Comparison of ENCODE assay signal across 11 mouse cellular contexts in the genomic region with DNA sequence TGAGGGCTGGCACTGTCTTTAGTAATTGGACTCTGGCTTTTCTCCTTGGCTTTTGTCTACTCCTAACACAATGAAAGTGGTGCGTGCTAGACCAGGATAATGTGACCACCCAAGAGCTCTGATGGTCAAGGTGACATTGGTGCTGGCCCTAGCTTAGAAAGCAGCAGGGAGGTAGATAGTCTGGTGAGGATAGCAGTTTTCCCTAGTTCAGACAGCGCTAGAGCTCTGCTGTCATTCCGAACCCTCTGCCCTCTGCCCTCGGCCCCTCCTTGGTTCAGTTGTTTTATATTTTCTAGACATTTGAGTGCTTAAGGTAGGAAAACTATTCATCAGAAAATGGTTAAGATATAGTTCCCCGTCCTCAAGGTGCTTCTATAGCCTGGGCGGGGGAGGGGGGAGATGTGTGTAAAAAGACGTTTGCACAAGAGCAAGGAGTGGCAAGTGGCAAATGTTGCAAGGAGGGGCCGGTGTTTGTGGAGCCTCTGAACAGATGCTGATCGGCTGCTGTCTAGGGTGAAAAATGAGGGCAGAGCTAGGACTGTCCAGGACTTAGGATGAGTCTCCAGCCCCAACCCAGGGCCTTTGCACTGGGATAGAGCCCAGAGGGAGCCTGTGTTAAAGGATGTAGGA. TPM values are rescaled to one million over a fixed set of nuclear protein-coding genes. Genes with fewer than 3 reads are reported as not detected.
DNase-seq lines count a peak whose midpoint lies in the region; ATAC-seq and TF ChIP-seq lines count a peak whose summit lies in the region.
"Had no signal": no experiment of that assay in that cellular context is flagged by ENCODE, and none has a peak within 500 bp of the region (broad histone marks: within the 10 kb centered on the region; RNA-seq: fewer than 3 reads in every experiment).

No protein-coding gene starts in this region.

- H3K27me3 ChIP-seq in midbrain, embryonic 14.5 days (ENCODE audit: control insufficient read depth, insufficient read depth, low read length): no peaks in the 10 kb centered on the region
- H3K27me3 ChIP-seq in midbrain, postnatal 0 days (ENCODE audit: insufficient read depth, low read length): no peaks in the 10 kb centered on the region
- H3K27me3 ChIP-seq in forebrain, embryonic 11.5 days (ENCODE audit: control insufficient read depth, insufficient read depth, low read length): no peaks in the 10 kb centered on the region
- H3K27me3 ChIP-seq in hindbrain, embryonic 13.5 days: no peaks in the 10 kb centered on the region
- H3K27me3 ChIP-seq in neural tube, embryonic 15.5 days (replicated peaks): no peaks in the 10 kb centered on the region

- H3K27ac ChIP-seq in midbrain, embryonic 14.5 days (replicated peaks; ENCODE audit: low read depth, low read length): 0 out of 2 replicates have a peak overlapping the region, but pooled peaks have one; percentile 15
- H3K27ac ChIP-seq in midbrain, postnatal 0 days (ENCODE audit: low read depth, low read length): no peak overlapping the region
- 0 out of 2 replicates have a peak overlapping the region, but pooled peaks have one; percentile 3 for H3K27ac ChIP-seq in forebrain, embryonic 11.5 days (ENCODE audit: low read depth, low read length)
- H3K27ac ChIP-seq in hindbrain, embryonic 13.5 days: peak overlapping the region; percentile 78
- H3K27ac ChIP-seq in neural tube, embryonic 15.5 days (replicated peaks): peak overlapping the region; percentile 48
- H3K27ac ChIP-seq: limb, embryonic 10.5 days had no signal

- intact Hi-C loops in heart, postnatal 10 days (cut with DNase I): no loop called here

- WGBS in midbrain, embryonic 14.5 days: 84% methylated on average over 9 of the region's 9 CpGs
- WGBS in midbrain, postnatal 0 days: 81% methylated on average over 9 of the region's 9 CpGs
- 78% methylated on average over 9 of the region's 9 CpGs for WGBS in forebrain, embryonic 11.5 days
- WGBS in hindbrain, embryonic 13.5 days: 72% methylated on average over 9 of the region's 9 CpGs
- 80% methylated on average over 9 of the region's 9 CpGs for WGBS in neural tube, embryonic 15.5 days

- H3K9me3 ChIP-seq in midbrain, embryonic 14.5 days (ENCODE audit: control insufficient read depth, low read length): no peaks in the 10 kb centered on the region
- no peaks in the 10 kb centered on the region for H3K9me3 ChIP-seq in midbrain, postnatal 0 days (ENCODE audit: low read length)
- H3K9me3 ChIP-seq in forebrain, embryonic 11.5 days (ENCODE audit: control insufficient read depth, low read length): no peaks in the 10 kb centered on the region
- no peaks in the 10 kb centered on the region for H3K9me3 ChIP-seq in hindbrain, embryonic 13.5 days
- no peaks in the 10 kb centered on the region for H3K9me3 ChIP-seq in neural tube, embryonic 15.5 days (replicated peaks)
- H3K9me3 ChIP-seq: limb, embryonic 10.5 days had no signal

- no peak for DNase-seq in midbrain, embryonic 14.5 days
- no peak for DNase-seq in midbrain, postnatal 0 days (ENCODE audit: low spot score)
- DNase-seq in forebrain, embryonic 11.5 days (ENCODE audit: low spot score): no peak
- no peak for DNase-seq in heart, postnatal 10 days
- DNase-seq: heart, adult 11 months; heart, postnatal 4 days; lung, postnatal 14 days had no signal

- H3K4me2 ChIP-seq in midbrain, embryonic 14.5 days (ENCODE audit: low read length): no peak overlapping the region
- no peak overlapping the region for H3K4me2 ChIP-seq in midbrain, postnatal 0 days (ENCODE audit: low read depth, low read length, poor library complexity, severe bottlenecking)
- no peak overlapping the region for H3K4me2 ChIP-seq in forebrain, embryonic 11.5 days (ENCODE audit: low read depth, low read length, severe bottlenecking)
- no peak overlapping the region for H3K4me2 ChIP-seq in hindbrain, embryonic 13.5 days
- H3K4me2 ChIP-seq in neural tube, embryonic 15.5 days: no peak overlapping the region

- no peak for ATAC-seq in midbrain, embryonic 14.5 days (ENCODE audit: low FRiP score, low TSS enrichment)
- no peak for ATAC-seq in midbrain, postnatal 0 days (ENCODE audit: low FRiP score)
- ATAC-seq in forebrain, embryonic 11.5 days (replicated peaks; ENCODE audit: low FRiP score): no peak
- no peak for ATAC-seq in hindbrain, embryonic 13.5 days (ENCODE audit: low FRiP score)
- no peak for ATAC-seq in neural tube, embryonic 15.5 days (ENCODE audit: low FRiP score)
- ATAC-seq in megakaryocyte progenitor cell, adult 5-6 weeks (replicated peaks; ENCODE audit: poor library complexity): no peak

- H3K4me1 ChIP-seq in midbrain, embryonic 14.5 days (ENCODE audit: control insufficient read depth, insufficient read depth, low read length): peaks cover 9% of the 10 kb centered on the region
- no peaks in the 10 kb centered on the region for H3K4me1 ChIP-seq in midbrain, postnatal 0 days (ENCODE audit: insufficient read depth, low read length)
- peaks cover under 1% of the 10 kb centered on the region; the same call in 1 of the 2 replicates for H3K4me1 ChIP-seq in forebrain, embryonic 11.5 days (replicated peaks; ENCODE audit: control insufficient read depth, insufficient read depth, low read length)
- H3K4me1 ChIP-seq in hindbrain, embryonic 13.5 days (replicated peaks): peaks cover 30% of the 10 kb centered on the region
- H3K4me1 ChIP-seq in neural tube, embryonic 15.5 days: peaks cover 21% of the 10 kb centered on the region

- TF ChIP-seq CTCF in midbrain, postnatal 0 days (IDR thresholded peaks at IDR 0.05): no peak

- H3K4me3 ChIP-seq in midbrain, embryonic 14.5 days (replicated peaks; ENCODE audit: low read depth, low read length): no peak overlapping the region
- no peak overlapping the region for H3K4me3 ChIP-seq in midbrain, postnatal 0 days (ENCODE audit: low read depth, low read length)
- H3K4me3 ChIP-seq in forebrain, embryonic 11.5 days (ENCODE audit: low read depth, low read length): no peak overlapping the region
- H3K4me3 ChIP-seq in hindbrain, embryonic 13.5 days: no peak overlapping the region
- H3K4me3 ChIP-seq in neural tube, embryonic 15.5 days (replicated peaks): no peak overlapping the region
- H3K4me3 ChIP-seq: limb, embryonic 10.5 days had no signal

- peaks cover 11% of the 10 kb centered on the region for H3K36me3 ChIP-seq in midbrain, embryonic 14.5 days (ENCODE audit: control insufficient read depth, insufficient read depth, low read length)
- H3K36me3 ChIP-seq in midbrain, postnatal 0 days (ENCODE audit: insufficient read depth, low read length): 0 out of 2 replicates have a peak, but pooled peaks cover 3% of the 10 kb centered on the region
- no peaks in the 10 kb centered on the region for H3K36me3 ChIP-seq in forebrain, embryonic 11.5 days (ENCODE audit: control insufficient read depth, insufficient read depth, low read length)
- peaks cover 18% of the 10 kb centered on the region; the same call in 1 of the 2 replicates for H3K36me3 ChIP-seq in hindbrain, embryonic 13.5 days
- peaks cover 18% of the 10 kb centered on the region; the same call in 1 of the 2 replicates for H3K36me3 ChIP-seq in neural tube, embryonic 15.5 days

- no peak overlapping the region for H3K9ac ChIP-seq in midbrain, embryonic 14.5 days (replicated peaks; ENCODE audit: low read length)
- H3K9ac ChIP-seq in midbrain, postnatal 0 days (replicated peaks; ENCODE audit: low read length, poor library complexity, severe bottlenecking): no peak overlapping the region
- no peak overlapping the region for H3K9ac ChIP-seq in forebrain, embryonic 11.5 days (ENCODE audit: low read length)
- H3K9ac ChIP-seq in hindbrain, embryonic 13.5 days: no peak overlapping the region
- H3K9ac ChIP-seq in neural tube, embryonic 15.5 days (replicated peaks): no peak overlapping the region

RNA-seq across cellular contexts. Expression of gene Gtpbp1, which starts 7.0 kb away (rescaled TPM):
- polyA plus RNA-seq in midbrain, embryonic 14.5 days (2014; fragmentation: Nextera tagmentation; extraction: Ambion mirVana): 42.5 and 49.5 TPM in 2 replicates
- 76.1 and 99.3 TPM in 2 replicates for total RNA-seq in midbrain, postnatal 0 days (2014; rRNA removed)
- 40.0 and 41.6 TPM in 2 replicates for polyA plus RNA-seq in midbrain, postnatal 0 days (2015; fragmentation: Nextera tagmentation; extraction: Ambion mirVana)
- polyA plus RNA-seq in forebrain, embryonic 11.5 days (2014; fragmentation: Nextera tagmentation; extraction: Ambion mirVana): 53.4 and 54.3 TPM in 2 replicates
- polyA plus RNA-seq in hindbrain, embryonic 13.5 days (2015; fragmentation: Nextera tagmentation; extraction: Ambion mirVana): 44.8 and 45.2 TPM in 2 replicates
- polyA plus RNA-seq in neural tube, embryonic 15.5 days (2015; fragmentation: Nextera tagmentation; extraction: Ambion mirVana): 43.2 and 44.0 TPM in 2 replicates
- total RNA-seq in megakaryocyte progenitor cell, adult 5-6 weeks (2015): 31.0 and 34.5 TPM in 2 replicates
- total RNA-seq in megakaryocyte progenitor cell, adult 5-6 weeks (2017): 48.2 and 58.6 TPM in 2 replicates
- 10 to 100 TPM; 36.1 to 37.8 TPM for total RNA-seq in heart, postnatal 10 days (2021)

RNA-seq across cellular contexts. Expression of gene Josd1, which starts 10.0 kb away (rescaled TPM):
- polyA plus RNA-seq in midbrain, embryonic 14.5 days (2014; fragmentation: Nextera tagmentation; extraction: Ambion mirVana): 16.2 and 23.9 TPM in 2 replicates
- 58.7 and 59.6 TPM in 2 replicates for total RNA-seq in midbrain, postnatal 0 days (2014; rRNA removed)
- 16.8 and 17.7 TPM in 2 replicates for polyA plus RNA-seq in midbrain, postnatal 0 days (2015; fragmentation: Nextera tagmentation; extraction: Ambion mirVana)
- 13.4 and 13.8 TPM in 2 replicates for polyA plus RNA-seq in forebrain, embryonic 11.5 days (2014; fragmentation: Nextera tagmentation; extraction: Ambion mirVana)
- polyA plus RNA-seq in hindbrain, embryonic 13.5 days (2015; fragmentation: Nextera tagmentation; extraction: Ambion mirVana): 19.1 and 20.2 TPM in 2 replicates
- polyA plus RNA-seq in neural tube, embryonic 15.5 days (2015; fragmentation: Nextera tagmentation; extraction: Ambion mirVana): 20.6 and 21.8 TPM in 2 replicates
- total RNA-seq in megakaryocyte progenitor cell, adult 5-6 weeks (2015): 16.0 and 18.9 TPM in 2 replicates
- total RNA-seq in megakaryocyte progenitor cell, adult 5-6 weeks (2017): 25.1 and 26.2 TPM in 2 replicates
- 10 to 100 TPM; 29.3 to 30.1 TPM for total RNA-seq in heart, postnatal 10 days (2021)

RNA-seq across cellular contexts. Expression of gene Tomm22, which starts 27.0 kb away (rescaled TPM):
- 237 and 259 TPM in 2 replicates for polyA plus RNA-seq in midbrain, embryonic 14.5 days (2014; fragmentation: Nextera tagmentation; extraction: Ambion mirVana)
- 161 and 180 TPM in 2 replicates for total RNA-seq in midbrain, postnatal 0 days (2014; rRNA removed)
- polyA plus RNA-seq in midbrain, postnatal 0 days (2015; fragmentation: Nextera tagmentation; extraction: Ambion mirVana): 229 and 230 TPM in 2 replicates
- 271 and 288 TPM in 2 replicates for polyA plus RNA-seq in forebrain, embryonic 11.5 days (2014; fragmentation: Nextera tagmentation; extraction: Ambion mirVana)
- polyA plus RNA-seq in hindbrain, embryonic 13.5 days (2015; fragmentation: Nextera tagmentation; extraction: Ambion mirVana): 246 and 253 TPM in 2 replicates
- polyA plus RNA-seq in neural tube, embryonic 15.5 days (2015; fragmentation: Nextera tagmentation; extraction: Ambion mirVana): 231 and 246 TPM in 2 replicates
- 197 and 207 TPM in 2 replicates for total RNA-seq in megakaryocyte progenitor cell, adult 5-6 weeks (2015)
- 85.1 and 112 TPM in 2 replicates for total RNA-seq in megakaryocyte progenitor cell, adult 5-6 weeks (2017)
- total RNA-seq in heart, postnatal 10 days (2021): 100 to 1,000 TPM; 146 to 154 TPM

RNA-seq across cellular contexts. Expression of gene Cby1, which starts 38.7 kb away (rescaled TPM):
- 84.2 and 89.7 TPM in 2 replicates for polyA plus RNA-seq in midbrain, embryonic 14.5 days (2014; fragmentation: Nextera tagmentation; extraction: Ambion mirVana)
- 56.9 and 72.5 TPM in 2 replicates for total RNA-seq in midbrain, postnatal 0 days (2014; rRNA removed)
- polyA plus RNA-seq in midbrain, postnatal 0 days (2015; fragmentation: Nextera tagmentation; extraction: Ambion mirVana): 99.2 and 101 TPM in 2 replicates
- polyA plus RNA-seq in forebrain, embryonic 11.5 days (2014; fragmentation: Nextera tagmentation; extraction: Ambion mirVana): 78.8 and 81.6 TPM in 2 replicates
- polyA plus RNA-seq in hindbrain, embryonic 13.5 days (2015; fragmentation: Nextera tagmentation; extraction: Ambion mirVana): 84.2 and 85.8 TPM in 2 replicates
- polyA plus RNA-seq in neural tube, embryonic 15.5 days (2015; fragmentation: Nextera tagmentation; extraction: Ambion mirVana): 85.0 and 94.6 TPM in 2 replicates
- total RNA-seq in megakaryocyte progenitor cell, adult 5-6 weeks (2015): 13.8 and 19.0 TPM in 2 replicates
- 47.9 and 65.2 TPM in 2 replicates for total RNA-seq in megakaryocyte progenitor cell, adult 5-6 weeks (2017)
- total RNA-seq in heart, postnatal 10 days (2021): 10 to 100 TPM; 28.2 to 29.3 TPM

RNA-seq across cellular contexts. Expression of gene Fam227a, which starts 38.9 kb away (rescaled TPM):
- polyA plus RNA-seq in midbrain, embryonic 14.5 days (2014; fragmentation: Nextera tagmentation; extraction: Ambion mirVana): 6.9 TPM in 2 replicates
- 12.1 and 18.1 TPM in 2 replicates for total RNA-seq in midbrain, postnatal 0 days (2014; rRNA removed)
- 2.2 and 2.8 TPM in 2 replicates for polyA plus RNA-seq in midbrain, postnatal 0 days (2015; fragmentation: Nextera tagmentation; extraction: Ambion mirVana)
- polyA plus RNA-seq in forebrain, embryonic 11.5 days (2014; fragmentation: Nextera tagmentation; extraction: Ambion mirVana): 4.5 and 4.7 TPM in 2 replicates
- 5.4 and 5.6 TPM in 2 replicates for polyA plus RNA-seq in hindbrain, embryonic 13.5 days (2015; fragmentation: Nextera tagmentation; extraction: Ambion mirVana)
- 3.0 and 3.7 TPM in 2 replicates for polyA plus RNA-seq in neural tube, embryonic 15.5 days (2015; fragmentation: Nextera tagmentation; extraction: Ambion mirVana)
- total RNA-seq in megakaryocyte progenitor cell, adult 5-6 weeks (2015): 0.61 and 1.5 TPM in 2 replicates
- total RNA-seq in megakaryocyte progenitor cell, adult 5-6 weeks (2017): 0.92 and 1.4 TPM in 2 replicates
- total RNA-seq in heart, postnatal 10 days (2021): 1 to 10 TPM in 1 of 2 experiments, under 1 TPM in 1; 0.97 to 1.3 TPM
